9 mouse cellular contexts compared by ENCODE assay signal in genomic region chr2:181153837-181154236, GRCm38 (mm10). TPM values are rescaled to one million over a fixed set of nuclear protein-coding genes. Genes with fewer than 3 reads are reported as not detected.
DNase-seq lines count a peak whose midpoint lies in the region; ATAC-seq and TF ChIP-seq lines count a peak whose summit lies in the region.
"Had no signal": no experiment of that assay in that cellular context is flagged by ENCODE, and none has a peak within 500 bp of the region (broad histone marks: within the 10 kb centered on the region; RNA-seq: fewer than 3 reads in every experiment).

No protein-coding gene starts in this region.

- no peak for TF ChIP-seq EP300 in heart, postnatal 0 days (IDR thresholded peaks at IDR 0.05; ENCODE audit: low read depth)

- TF ChIP-seq CTCF in heart, postnatal 0 days (IDR thresholded peaks at IDR 0.05; ENCODE audit: low read depth) = peak; percentile 57
- peak; percentile 24; the same call in 1 of the 2 replicates for TF ChIP-seq CTCF in spleen, adult 2 months (IDR thresholded peaks at IDR 0.05; ENCODE audit: extremely low read depth, insufficient read depth, insufficient read length, insufficient replicate concordance)

- TF ChIP-seq POLR2A in spleen, adult 2 months (IDR thresholded peaks at IDR 0.05; ENCODE audit: low read depth, low read length) = no peak

- H3K9ac ChIP-seq in heart, postnatal 0 days (replicated peaks; ENCODE audit: low read depth, low read length) = no peak overlapping the region

- peaks cover 35% of the 10 kb centered on the region for H3K4me1 ChIP-seq in heart, postnatal 0 days (ENCODE audit: control insufficient read depth, insufficient read depth)
- no peaks in the 10 kb centered on the region; the same call in 1 of the 2 replicates for H3K4me1 ChIP-seq in spleen, adult 2 months (ENCODE audit: control insufficient read depth, insufficient read depth, insufficient read length)
- H3K4me1 ChIP-seq in heart, embryonic 10.5 days = peaks cover 32% of the 10 kb centered on the region

- H3K27ac ChIP-seq in heart, postnatal 0 days (ENCODE audit: low read depth) = no peak overlapping the region
- no peak overlapping the region for H3K27ac ChIP-seq in spleen, adult 2 months (ENCODE audit: insufficient read depth, low read length)
- no peak overlapping the region for H3K27ac ChIP-seq in heart, embryonic 10.5 days

- WGBS in heart, postnatal 0 days = 20% methylated on average over 1 of the region's 1 CpGs
- WGBS in spleen, adult 2 months = 8% methylated on average over 1 of the region's 1 CpGs
- 9% methylated on average over 1 of the region's 1 CpGs for WGBS in heart, embryonic 10.5 days

- ATAC-seq in heart, postnatal 0 days (ENCODE audit: insufficient read depth, low read depth) = no peak

- no peaks in the 10 kb centered on the region for H3K9me3 ChIP-seq in heart, postnatal 0 days (replicated peaks; ENCODE audit: control insufficient read depth, low read length)
- H3K9me3 ChIP-seq in heart, embryonic 10.5 days = no peaks in the 10 kb centered on the region

- no peak overlapping the region for H3K4me2 ChIP-seq in heart, postnatal 0 days (ENCODE audit: low read depth, low read length)

- peaks cover 40% of the 10 kb centered on the region for H3K36me3 ChIP-seq in heart, postnatal 0 days (replicated peaks; ENCODE audit: control insufficient read depth, insufficient read depth, low read length)
- H3K36me3 ChIP-seq in spleen, adult 2 months (ENCODE audit: control insufficient read depth, insufficient read depth, low read length) = no peaks in the 10 kb centered on the region
- no peaks in the 10 kb centered on the region for H3K36me3 ChIP-seq in splenic B cell, adult 2 months (ENCODE audit: control insufficient read depth, insufficient read depth, low read length, poor library complexity, severe bottlenecking)
- peaks cover 10% of the 10 kb centered on the region; the same call in 1 of the 2 replicates for H3K36me3 ChIP-seq in heart, embryonic 10.5 days

- DNase-seq in heart, postnatal 0 days (ENCODE audit: low spot score) = no peak
- no peak for DNase-seq in heart, adult 11 months
- DNase-seq in spleen, adult 2 months (ENCODE audit: low read depth in 1 of 2, low spot score in 2 of 2) = peak in 1 of 2 experiments; percentile 12
- no peak for DNase-seq in spleen, adult 12 weeks (ENCODE audit: low spot score)
- peak; percentile 73 to 81 for DNase-seq in cerebellum, postnatal 10 days
- DNase-seq in splenic B cell, adult 2 months (ENCODE audit: low read depth, low spot score) = peak; percentile 53
- no peak for DNase-seq in left cerebral cortex, adult 11 months (ENCODE audit: low spot score)
- no peak for DNase-seq in heart, embryonic 10.5 days (ENCODE audit: low spot score)

- H3K27me3 ChIP-seq in heart, postnatal 0 days (ENCODE audit: control insufficient read depth, insufficient read depth, low read length) = peaks cover 13% of the 10 kb centered on the region; the same call in 1 of the 2 replicates
- 0 out of 2 replicates have a peak, but pooled peaks cover 5% of the 10 kb centered on the region for H3K27me3 ChIP-seq in spleen, adult 2 months (ENCODE audit: control insufficient read depth, insufficient read depth, low read length)
- H3K27me3 ChIP-seq in splenic B cell, adult 2 months (ENCODE audit: control insufficient read depth, insufficient read depth, low read length, poor library complexity, severe bottlenecking) = no peaks in the 10 kb centered on the region; the same call in 1 of the 2 replicates
- peaks cover 93% of the 10 kb centered on the region for H3K27me3 ChIP-seq in heart, embryonic 10.5 days (ENCODE audit: insufficient read depth, poor library complexity, severe bottlenecking)

- H3K4me3 ChIP-seq in heart, postnatal 0 days (ENCODE audit: low read depth, low read length) = no peak overlapping the region
- no peak overlapping the region for H3K4me3 ChIP-seq in spleen, adult 2 months (ENCODE audit: extremely low read depth, insufficient read depth, insufficient read length)
- H3K4me3 ChIP-seq in heart, embryonic 10.5 days = no peak overlapping the region

RNA-seq across cellular contexts. Expression of gene Eef1a2, which starts 3.0 kb away (rescaled TPM):
- total RNA-seq in heart, postnatal 0 days (2014; rRNA removed; ENCODE audit: low replicate concordance) = 263 and 291 TPM in 2 replicates
- 19.9 and 21.6 TPM in 2 replicates for polyA plus RNA-seq in heart, postnatal 0 days (2015; fragmentation: Nextera tagmentation; extraction: Ambion mirVana)
- polyA plus RNA-seq in spleen, adult 2 months (2012; rRNA removed) = 0.05 TPM in 1 of 2 replicates, not detected in the other
- polyA plus RNA-seq in heart, embryonic 10.5 days (2016; fragmentation: Nextera tagmentation; extraction: Ambion mirVana) = 0.95 and 2.6 TPM in 2 replicates

RNA-seq across cellular contexts. Expression of gene Kcnq2, which starts 18.7 kb away (rescaled TPM):
- total RNA-seq in heart, postnatal 0 days (2014; rRNA removed; ENCODE audit: low replicate concordance) = 0.04 and 0.08 TPM in 2 replicates
- not detected in 2 replicates for polyA plus RNA-seq in heart, postnatal 0 days (2015; fragmentation: Nextera tagmentation; extraction: Ambion mirVana)
- not detected in 2 replicates for polyA plus RNA-seq in spleen, adult 2 months (2012; rRNA removed)
- 0.07 and 0.50 TPM in 2 replicates for polyA plus RNA-seq in heart, embryonic 10.5 days (2016; fragmentation: Nextera tagmentation; extraction: Ambion mirVana)

RNA-seq across cellular contexts. Expression of gene Ppdpf, which starts 33.2 kb away (rescaled TPM):
- 154 and 155 TPM in 2 replicates for total RNA-seq in heart, postnatal 0 days (2014; rRNA removed; ENCODE audit: low replicate concordance)
- polyA plus RNA-seq in heart, postnatal 0 days (2015; fragmentation: Nextera tagmentation; extraction: Ambion mirVana) = 145 and 157 TPM in 2 replicates
- 135 and 192 TPM in 2 replicates for polyA plus RNA-seq in spleen, adult 2 months (2012; rRNA removed)
- polyA plus RNA-seq in heart, embryonic 10.5 days (2016; fragmentation: Nextera tagmentation; extraction: Ambion mirVana) = 172 and 240 TPM in 2 replicates

RNA-seq across cellular contexts. Expression of gene Ptk6, which starts 48.8 kb away (rescaled TPM):
- not detected in 2 replicates for total RNA-seq in heart, postnatal 0 days (2014; rRNA removed; ENCODE audit: low replicate concordance)
- not detected in 2 replicates for polyA plus RNA-seq in heart, postnatal 0 days (2015; fragmentation: Nextera tagmentation; extraction: Ambion mirVana)
- 0.13 and 0.15 TPM in 2 replicates for polyA plus RNA-seq in spleen, adult 2 months (2012; rRNA removed)
- not detected in 2 replicates for polyA plus RNA-seq in heart, embryonic 10.5 days (2016; fragmentation: Nextera tagmentation; extraction: Ambion mirVana)
- polyA plus RNA-seq: neural tube, embryonic 11.5 days had no signal

RNA-seq across cellular contexts. Expression of gene Srms, which starts 59.1 kb away (rescaled TPM):
- total RNA-seq in heart, postnatal 0 days (2014; rRNA removed; ENCODE audit: low replicate concordance) = 0.04 TPM in 1 of 2 replicates, not detected in the other
- 0.08 and 0.10 TPM in 2 replicates for polyA plus RNA-seq in heart, postnatal 0 days (2015; fragmentation: Nextera tagmentation; extraction: Ambion mirVana)
- polyA plus RNA-seq in spleen, adult 2 months (2012; rRNA removed) = 1.4 and 1.9 TPM in 2 replicates
- polyA plus RNA-seq in heart, embryonic 10.5 days (2016; fragmentation: Nextera tagmentation; extraction: Ambion mirVana) = 0.11 and 0.79 TPM in 2 replicates

Comparison
In these comparisons a context has a peak if more than half of its experiments do, and no peak if none do; other contexts are left out.
1. DNase-seq: peak in cerebellum, postnatal 10 days (2 of 2) and splenic B cell, adult 2 months (single experiment); none in heart, postnatal 0 days (single experiment), heart, adult 11 months (single experiment), spleen, adult 12 weeks (single experiment), left cerebral cortex, adult 11 months (single experiment) and heart, embryonic 10.5 days (single experiment).